Mouse (Mus musculus) bone marrow, adult 2 months (tissue): Measurements from ENCODE around the gene Mdfic. TPM values are rescaled to one million over a fixed set of nuclear protein-coding genes. Genes with fewer than 3 reads are reported as not detected.
A peak's percentile ranks its signal among the peaks of the same experiment; 100 is the strongest.
"Not testable (repeated sequence)": the region's sequence is repeated elsewhere in the genome, so short reads cannot be mapped to it uniquely, and the experiment has no call there.

Source experiments
- H3K27ac ChIP-seq: fragments of 200-500 bp; 2 replicates; pipeline ENCODE4 v1.5.1; 2012; ENCODE audit warnings: low read depth, mild to moderate bottlenecking, control low read depth, inconsistent platforms, low read length; ENCODE audit not compliant: control insufficient read depth, poor library complexity, insufficient read depth
- H3K4me1 ChIP-seq: fragments of 200-500 bp; 2 replicates; pipeline ENCODE4 v1.6.1; 2011; ENCODE audit warnings: low read length; ENCODE audit not compliant: control insufficient read depth, insufficient read depth
- H3K4me3 ChIP-seq: fragments of 200-500 bp; replicated peaks from 2 replicates; pipeline ENCODE3; 2011; ENCODE audit warnings: mild to moderate bottlenecking, low read depth, low read length, control low read depth; ENCODE audit not compliant: control insufficient read depth
- CTCF ChIP-seq: fragments of 200-500 bp; IDR thresholded peaks from 2 replicates; pipeline ENCODE4 v1.5.1; 2011; ENCODE audit warnings: low read length, control low read depth; ENCODE audit not compliant: control insufficient read depth, insufficient read depth
- POLR2A ChIP-seq: fragments of 200-500 bp; IDR thresholded peaks from 2 replicates; pipeline ENCODE4 v1.6.1; 2011; ENCODE audit warnings: low read depth, mild to moderate bottlenecking, control low read depth, low read length, borderline replicate concordance; ENCODE audit not compliant: control insufficient read depth
- WGBS: fragments of 180-500 bp; shearing (Covaris S2); methylation state at CpG from one replicate; pipeline ENCODE4 v1.1.7; 2018; 5-methylcytosine and 5-hydroxymethylcytosine counted together
- polyA plus RNA-seq: library from polyadenylated mRNA; stranded (reverse); fragments of >200 nt; gene quantifications from 2 replicates; pipeline ENCODE4 v1.2.4, GENCODE M21; 2011; ENCODE audit warnings: low replicate concordance; ENCODE audit not compliant: missing spikeins, insufficient read depth, insufficient read length

The Mdfic gene
- polyA plus RNA-seq: 2.5 and 5.8 TPM in 2 replicates

GRCm38 (mm10) chr6:15720461-15720817, at the start of gene Mdfic:
Gene Mdfic (plus strand): TSS chr6:15720661.
- no peaks in the 10 kb centered on the region; the same call in 1 of the 2 replicates for H3K4me1 ChIP-seq
- 1% methylated on average over 16 of the region's 16 CpGs for WGBS
- peak within 1 kb of the TSS; percentile 93 for H3K4me3 ChIP-seq
- H3K27ac ChIP-seq: peak within 1 kb of the TSS; percentile 39
- TF ChIP-seq CTCF (no peak), POLR2A (no peak)

GRCm38 (mm10) chr6:15671364-15671763, 49.1 kb upstream of the Mdfic start:
- no peak overlapping the region for H3K27ac ChIP-seq
- H3K4me1 ChIP-seq: no peaks in the 10 kb centered on the region
- no peak overlapping the region for H3K4me3 ChIP-seq
- TF ChIP-seq POLR2A: no peak
- no peak for TF ChIP-seq CTCF

- Histone ChIP-seq H3K27ac (no peak overlapping the region), H3K4me1 (no peaks in the 10 kb centered on the region), H3K4me3 (no peak overlapping the region)
- TF ChIP-seq POLR2A: no peak
- TF ChIP-seq CTCF: no peak
- 86% methylated on average over 4 of the region's 4 CpGs for WGBS
Observed at GRCm38 (mm10) chr6:15710080-15710479, 10.4 kb upstream of the Mdfic start.

- TF ChIP-seq POLR2A (no peak), CTCF (no peak)
- H3K4me1 ChIP-seq: no peaks in the 10 kb centered on the region
- no peak overlapping the region for H3K27ac ChIP-seq
- H3K4me3 ChIP-seq: no peak overlapping the region
- 87% methylated on average over 7 of the region's 7 CpGs for WGBS
Observed at GRCm38 (mm10) chr6:15710706-15711105, 9.8 kb upstream of the Mdfic start.

- H3K4me3 ChIP-seq: no peak overlapping the region
- 84% methylated on average over 2 of the region's 2 CpGs for WGBS
- H3K4me1 ChIP-seq: no peaks in the 10 kb centered on the region
- TF ChIP-seq POLR2A (no peak), CTCF (no peak)
- H3K27ac ChIP-seq: no peak overlapping the region
Observed at GRCm38 (mm10) chr6:15712860-15713385, 7.5 kb upstream of the Mdfic start.

GRCm38 (mm10) chr6:15714036-15714435, 6.4 kb upstream of the Mdfic start:
- WGBS: 69% methylated on average over 1 of the region's 1 CpGs

GRCm38 (mm10) chr6:15714996-15715844, 5.2 kb upstream of the Mdfic start:
- TF ChIP-seq CTCF (no peak), POLR2A (no peak)
- 54% methylated on average over 2 of the region's 2 CpGs for WGBS
- Histone ChIP-seq H3K4me3 (no peak overlapping the region), H3K27ac (no peak overlapping the region), H3K4me1 (no peaks in the 10 kb centered on the region)

More at GRCm38 (mm10) chr6:15714036-15714435, 6.4 kb upstream of the Mdfic start:
- H3K4me1 ChIP-seq, H3K4me3 ChIP-seq, H3K27ac ChIP-seq: not testable (repeated sequence)

GRCm38 (mm10) chr6:15719919-15720318, 542 bp upstream of the Mdfic start:
- H3K27ac ChIP-seq: no peak overlapping the region
- 87% methylated on average over 6 of the region's 6 CpGs for WGBS
- no peaks in the 10 kb centered on the region; the same call in 1 of the 2 replicates for H3K4me1 ChIP-seq
- TF ChIP-seq POLR2A (no peak), CTCF (no peak)
- no peak overlapping the region for H3K4me3 ChIP-seq
